Mouse (Mus musculus): ENCODE data around the gene Bud23.

DNA sequence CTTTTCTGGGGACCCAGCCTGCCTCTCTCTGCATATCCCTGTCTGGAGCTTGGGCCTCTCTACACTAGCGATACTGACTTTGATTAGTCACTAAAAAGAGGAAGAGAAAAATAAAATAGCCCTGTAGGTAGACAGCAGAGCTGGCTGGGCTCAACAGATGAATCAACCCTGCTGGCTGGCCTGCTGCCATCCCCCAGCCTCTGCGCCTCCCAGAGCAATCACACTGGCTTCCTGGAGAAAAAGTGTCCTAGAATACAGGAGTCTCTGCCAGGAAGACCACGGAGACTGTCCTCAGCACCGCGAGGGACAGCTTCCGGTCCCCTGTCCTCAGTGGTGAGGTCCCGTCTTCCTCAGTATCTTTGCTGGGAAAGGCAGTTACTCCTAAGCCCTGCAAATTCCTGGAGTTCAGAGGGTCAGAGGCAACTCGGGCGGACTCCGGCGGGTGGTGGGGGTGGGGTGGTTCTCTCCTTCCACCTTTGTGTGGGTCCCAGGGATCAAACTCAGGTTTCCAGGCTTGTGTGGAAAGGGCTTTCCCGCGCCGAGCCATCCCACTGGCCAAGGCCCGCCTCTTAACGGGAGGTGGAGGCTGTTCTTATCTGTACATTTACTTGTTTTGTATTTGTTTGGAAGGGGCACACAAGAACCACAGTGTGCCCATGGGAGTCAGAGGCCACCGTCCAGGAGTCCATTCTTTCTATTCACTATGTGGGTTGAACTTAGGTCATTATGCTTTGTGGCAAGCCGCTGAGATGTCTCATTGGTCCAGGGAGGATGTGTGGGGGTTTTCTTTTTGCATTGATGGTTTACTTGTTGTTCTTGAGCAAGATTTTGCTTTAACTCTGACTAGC, 35.5 kb downstream of the Bud23 start:
- TF ChIP-seq CTCF (IDR thresholded peaks at IDR 0.05; ENCODE audit: low read depth, low read length), result no peak
- TF ChIP-seq POLR2A (IDR thresholded peaks at IDR 0.05; ENCODE audit: extremely low read depth, insufficient read depth, low read length), result no peak

Data from liver, adult 2 months (tissue).